Mouse (Mus musculus): ENCODE measurements at regions not wholly inside any gene's neighbourhood (a gene's known extent, or its start where the extent isn't known, plus 50 kb on each side); places are given as distances from the start of the nearest gene placed in this dataset.

GRCm38 (mm10) chr12:15741219-15741618, 75.5 kb downstream of the Trib2 start:
- Histone ChIP-seq H3K27ac (ENCODE audit: insufficient read depth, low read depth, low read length) (no peak overlapping the region), H3K4me1 (ENCODE audit: control insufficient read depth, insufficient read depth, low read length) (no peaks in the 10 kb centered on the region), H3K4me3 (ENCODE audit: insufficient read depth, low read depth, low read length) (no peak overlapping the region)
- no peak for TF ChIP-seq POLR2A (IDR thresholded peaks at IDR 0.05; ENCODE audit: insufficient read depth, low read depth, low read length)
- TF ChIP-seq CTCF (IDR thresholded peaks at IDR 0.05; ENCODE audit: insufficient read depth, low read depth, low read length), result no peak
- 78% methylated on average over 2 of the region's 2 CpGs for WGBS

- no peak overlapping the region for H3K27ac ChIP-seq (ENCODE audit: insufficient read depth, low read depth, low read length)
- TF ChIP-seq POLR2A (IDR thresholded peaks at IDR 0.05; ENCODE audit: insufficient read depth, low read depth, low read length), result no peak
- no peak for TF ChIP-seq CTCF (IDR thresholded peaks at IDR 0.05; ENCODE audit: insufficient read depth, low read depth, low read length)
- no peak overlapping the region for H3K4me3 ChIP-seq (ENCODE audit: insufficient read depth, low read depth, low read length)
- no peaks in the 10 kb centered on the region for H3K4me1 ChIP-seq (ENCODE audit: control insufficient read depth, insufficient read depth, low read length)
- WGBS, result 65% methylated on average over 4 of the region's 4 CpGs
Measured at GRCm38 (mm10) chr12:15738989-15739388, 77.7 kb downstream of the Trib2 start.

- no peak overlapping the region for H3K4me3 ChIP-seq (ENCODE audit: insufficient read depth, low read depth, low read length)
- no peaks in the 10 kb centered on the region for H3K4me1 ChIP-seq (ENCODE audit: control insufficient read depth, insufficient read depth, low read length)
- no peak overlapping the region for H3K27ac ChIP-seq (ENCODE audit: insufficient read depth, low read depth, low read length)
- 48% methylated on average over 3 of the region's 3 CpGs for WGBS
- TF ChIP-seq POLR2A (IDR thresholded peaks at IDR 0.05; ENCODE audit: insufficient read depth, low read depth, low read length) (no peak), CTCF (IDR thresholded peaks at IDR 0.05; ENCODE audit: insufficient read depth, low read depth, low read length) (no peak)
Measured at GRCm38 (mm10) chr12:15731261-15731660, 85.5 kb downstream of the Trib2 start.

GRCm38 (mm10) chr12:15729696-15730095, 87.0 kb downstream of the Trib2 start:
- no peak for TF ChIP-seq POLR2A (IDR thresholded peaks at IDR 0.05; ENCODE audit: insufficient read depth, low read depth, low read length)
- no peak for TF ChIP-seq CTCF (IDR thresholded peaks at IDR 0.05; ENCODE audit: insufficient read depth, low read depth, low read length)
- H3K4me1 ChIP-seq (ENCODE audit: control insufficient read depth, insufficient read depth, low read length), result no peaks in the 10 kb centered on the region
- 85% methylated on average over 3 of the region's 3 CpGs for WGBS
- no peak overlapping the region for H3K4me3 ChIP-seq (ENCODE audit: insufficient read depth, low read depth, low read length)
- H3K27ac ChIP-seq (ENCODE audit: insufficient read depth, low read depth, low read length), result no peak overlapping the region

GRCm38 (mm10) chr12:15723529-15723928, 93.2 kb downstream of the Trib2 start:
- TF ChIP-seq CTCF (IDR thresholded peaks at IDR 0.05; ENCODE audit: insufficient read depth, low read depth, low read length) (no peak), POLR2A (IDR thresholded peaks at IDR 0.05; ENCODE audit: insufficient read depth, low read depth, low read length) (no peak)
- WGBS, result 91% methylated on average over 6 of the region's 6 CpGs
- Histone ChIP-seq H3K4me3 (ENCODE audit: insufficient read depth, low read depth, low read length) (no peak overlapping the region), H3K4me1 (ENCODE audit: control insufficient read depth, insufficient read depth, low read length) (no peaks in the 10 kb centered on the region), H3K27ac (ENCODE audit: insufficient read depth, low read depth, low read length) (no peak overlapping the region)

- Histone ChIP-seq H3K27ac (ENCODE audit: insufficient read depth, low read depth, low read length) (no peak overlapping the region), H3K4me1 (ENCODE audit: control insufficient read depth, insufficient read depth, low read length) (no peaks in the 10 kb centered on the region), H3K4me3 (ENCODE audit: insufficient read depth, low read depth, low read length) (no peak overlapping the region)
- WGBS, result 87% methylated on average over 2 of the region's 2 CpGs
- TF ChIP-seq CTCF (IDR thresholded peaks at IDR 0.05; ENCODE audit: insufficient read depth, low read depth, low read length) (no peak), POLR2A (IDR thresholded peaks at IDR 0.05; ENCODE audit: insufficient read depth, low read depth, low read length) (no peak)
Measured at GRCm38 (mm10) chr12:15722161-15722560, 94.6 kb downstream of the Trib2 start.

GRCm38 (mm10) chr12:15720171-15720570, 96.6 kb downstream of the Trib2 start:
- 93% methylated on average over 6 of the region's 6 CpGs for WGBS
- no peaks in the 10 kb centered on the region for H3K4me1 ChIP-seq (ENCODE audit: control insufficient read depth, insufficient read depth, low read length)
- H3K4me3 ChIP-seq (ENCODE audit: insufficient read depth, low read depth, low read length), result no peak overlapping the region
- no peak overlapping the region for H3K27ac ChIP-seq (ENCODE audit: insufficient read depth, low read depth, low read length)
- no peak for TF ChIP-seq CTCF (IDR thresholded peaks at IDR 0.05; ENCODE audit: insufficient read depth, low read depth, low read length)
- TF ChIP-seq POLR2A (IDR thresholded peaks at IDR 0.05; ENCODE audit: insufficient read depth, low read depth, low read length), result no peak

GRCm38 (mm10) chr12:15718827-15719226, 97.9 kb downstream of the Trib2 start:
- TF ChIP-seq POLR2A (IDR thresholded peaks at IDR 0.05; ENCODE audit: insufficient read depth, low read depth, low read length), result no peak
- TF ChIP-seq CTCF (IDR thresholded peaks at IDR 0.05; ENCODE audit: insufficient read depth, low read depth, low read length), result no peak
- Histone ChIP-seq H3K4me1 (ENCODE audit: control insufficient read depth, insufficient read depth, low read length) (no peaks in the 10 kb centered on the region), H3K27ac (ENCODE audit: insufficient read depth, low read depth, low read length) (no peak overlapping the region), H3K4me3 (ENCODE audit: insufficient read depth, low read depth, low read length) (no peak overlapping the region)
- WGBS, result 60% methylated on average over 1 of the region's 1 CpGs

GRCm38 (mm10) chr12:15717989-15718388, 98.7 kb downstream of the Trib2 start:
- Histone ChIP-seq H3K27ac (ENCODE audit: insufficient read depth, low read depth, low read length) (no peak overlapping the region), H3K4me1 (ENCODE audit: control insufficient read depth, insufficient read depth, low read length) (no peaks in the 10 kb centered on the region), H3K4me3 (ENCODE audit: insufficient read depth, low read depth, low read length) (no peak overlapping the region)
- no peak for TF ChIP-seq CTCF (IDR thresholded peaks at IDR 0.05; ENCODE audit: insufficient read depth, low read depth, low read length)
- TF ChIP-seq POLR2A (IDR thresholded peaks at IDR 0.05; ENCODE audit: insufficient read depth, low read depth, low read length), result no peak
- 89% methylated on average over 6 of the region's 6 CpGs for WGBS

- Histone ChIP-seq H3K4me1 (ENCODE audit: control insufficient read depth, insufficient read depth, low read length) (no peaks in the 10 kb centered on the region), H3K4me3 (ENCODE audit: insufficient read depth, low read depth, low read length) (no peak overlapping the region), H3K27ac (ENCODE audit: insufficient read depth, low read depth, low read length) (no peak overlapping the region)
- WGBS, result 89% methylated on average over 3 of the region's 3 CpGs
- no peak for TF ChIP-seq POLR2A (IDR thresholded peaks at IDR 0.05; ENCODE audit: insufficient read depth, low read depth, low read length)
- no peak for TF ChIP-seq CTCF (IDR thresholded peaks at IDR 0.05; ENCODE audit: insufficient read depth, low read depth, low read length)
Measured at GRCm38 (mm10) chr12:15717342-15717741, 99.4 kb downstream of the Trib2 start.
